Mouse (Mus musculus) olfactory bulb, adult 2 months (tissue): ENCODE data around the gene Lrrk2.

Source experiments
- CTCF ChIP-seq: fragments of 200-500 bp; IDR thresholded peaks from 2 replicates; pipeline ENCODE4 v1.5.1; 2012; ENCODE audit warnings: low read depth, mild to moderate bottlenecking, low read length, moderate library complexity; ENCODE audit not compliant: insufficient read depth
- POLR2A ChIP-seq: fragments of 200-500 bp; IDR thresholded peaks from 2 replicates; pipeline ENCODE4 v1.6.1; 2012; ENCODE audit warnings: mild to moderate bottlenecking, low read depth, low read length, moderate library complexity; ENCODE audit not compliant: insufficient read depth

DNA sequence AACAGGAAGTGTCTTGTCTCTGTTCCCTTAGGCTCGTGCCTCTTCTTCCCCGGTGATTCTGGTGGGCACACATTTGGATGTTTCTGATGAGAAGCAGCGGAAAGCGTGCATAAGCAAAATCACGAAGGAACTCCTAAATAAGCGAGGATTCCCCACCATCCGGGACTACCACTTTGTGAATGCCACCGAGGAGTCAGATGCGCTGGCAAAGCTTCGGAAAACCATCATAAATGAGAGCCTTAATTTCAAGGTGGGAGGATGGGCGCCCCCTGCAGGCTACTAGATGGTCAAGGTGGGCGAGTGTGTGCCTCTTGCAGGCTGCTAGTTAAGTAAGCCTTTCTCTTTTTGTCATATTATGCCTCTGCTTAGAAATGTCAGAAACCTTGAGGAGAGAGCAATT, 79.1 kb downstream of the Lrrk2 start:
- TF ChIP-seq CTCF (peak; percentile 19; the same call in 1 of the 2 replicates), POLR2A (no peak)
